Mouse (Mus musculus) ES-Bruce4 (cell line): ENCODE results near the gene Srsf3. TPM values are rescaled to one million over a fixed set of nuclear protein-coding genes. Genes with fewer than 3 reads are reported as not detected.

Source experiments
- H3K27ac ChIP-seq: 2 replicates; pipeline ENCODE4 v1.5.1; 2012; ENCODE audit warnings: low read length, inconsistent platforms; ENCODE audit not compliant: insufficient read depth
- H3K27me3 ChIP-seq: 2 replicates; pipeline ENCODE4 v1.6.1; 2012; ENCODE audit warnings: mild to moderate bottlenecking, low read length, inconsistent platforms; ENCODE audit not compliant: control insufficient read depth, poor library complexity, insufficient read depth, severe bottlenecking
- H3K36me3 ChIP-seq: 2 replicates; pipeline ENCODE4 v1.6.1; 2012; ENCODE audit warnings: inconsistent platforms, mild to moderate bottlenecking, low read length, moderate library complexity; ENCODE audit not compliant: control insufficient read depth, poor library complexity, insufficient read depth, severe bottlenecking
- H3K4me1 ChIP-seq: one replicate; pipeline ENCODE4 v1.8.1; 2011; ENCODE audit warnings: low read length; ENCODE audit not compliant: control insufficient read depth, insufficient read depth
- H3K4me3 ChIP-seq: 2 replicates; pipeline ENCODE4 v1.5.1; 2011; ENCODE audit warnings: low read depth, mild to moderate bottlenecking, low read length
- H3K9ac ChIP-seq: 2 replicates; pipeline ENCODE4 v1.6.1; 2012; ENCODE audit warnings: low read depth, mild to moderate bottlenecking, inconsistent platforms; ENCODE audit not compliant: poor library complexity, severe bottlenecking
- H3K9me3 ChIP-seq: replicated peaks from 2 replicates; pipeline ENCODE4 v1.6.1; 2012; ENCODE audit warnings: mild to moderate bottlenecking, low read length, inconsistent platforms; ENCODE audit not compliant: control insufficient read depth, poor library complexity, insufficient read depth, severe bottlenecking
- CTCF ChIP-seq: IDR thresholded peaks from one replicate; pipeline ENCODE4 v1.8.1; 2011; ENCODE audit warnings: low read depth, low read length
- EP300 ChIP-seq: IDR thresholded peaks from 2 replicates; pipeline ENCODE4 v1.6.1; 2011; ENCODE audit warnings: low read depth, low read length; ENCODE audit not compliant: insufficient read depth
- POLR2A ChIP-seq: IDR thresholded peaks from one replicate; pipeline ENCODE4 v1.8.1; 2011; ENCODE audit warnings: low read length; ENCODE audit not compliant: insufficient read depth
- polyA plus RNA-seq: library from polyadenylated mRNA; stranded (reverse); fragments of >200 nt; gene quantifications from 2 replicates; pipeline ENCODE4 v1.2.4, GENCODE M21; 2011; ENCODE audit warnings: low read depth; ENCODE audit not compliant: missing spikeins, insufficient read depth, insufficient read length

Gene Srsf3
- polyA plus RNA-seq, 1 experiment = 557 TPM

GRCm38 (mm10) chr17:29022230-29022819 is 10.1 kb upstream of the Srsf3 start:
- no peaks in the 10 kb centered on the region for H3K27me3 ChIP-seq
- H3K9ac ChIP-seq = peak overlapping the region; percentile 60
- H3K4me3 ChIP-seq = peak overlapping the region; percentile 25
- no peaks in the 10 kb centered on the region for H3K9me3 ChIP-seq
- no peaks in the 10 kb centered on the region for H3K36me3 ChIP-seq
- peaks cover 5% of the 10 kb centered on the region for H3K4me1 ChIP-seq
- TF ChIP-seq EP300 (0 out of 2 replicates have a peak, but pooled peaks have one; percentile 24), POLR2A (no peak), CTCF (peak; percentile 58)
- peak overlapping the region; percentile 20; the same call in 1 of the 2 replicates for H3K27ac ChIP-seq

DNA sequence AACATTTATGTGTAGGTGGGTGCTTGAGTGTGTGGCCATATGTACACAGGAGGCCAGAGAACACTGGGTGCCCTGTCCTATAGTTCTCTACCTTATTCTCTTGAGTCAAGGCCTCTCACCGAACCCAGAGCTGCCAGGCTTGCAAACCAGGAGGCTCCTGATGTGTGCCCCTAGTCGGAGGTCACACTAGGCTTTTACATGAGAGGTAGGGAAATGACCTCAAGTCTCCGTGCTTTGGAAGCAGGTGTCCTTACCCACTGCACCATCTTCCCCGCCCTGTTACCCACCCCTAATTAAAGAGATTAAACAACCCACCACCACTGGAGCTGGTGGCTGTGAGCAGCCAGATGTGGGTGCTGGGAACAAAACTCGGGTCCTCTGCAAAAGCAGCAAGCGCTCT is 9.1 kb upstream of the Srsf3 start:
- H3K27ac ChIP-seq = no peak overlapping the region; the same call in 1 of the 2 replicates
- H3K4me1 ChIP-seq = peaks cover 5% of the 10 kb centered on the region
- no peak overlapping the region for H3K4me3 ChIP-seq
- H3K9me3 ChIP-seq = no peaks in the 10 kb centered on the region
- H3K36me3 ChIP-seq = no peaks in the 10 kb centered on the region
- no peak for TF ChIP-seq CTCF
- no peak for TF ChIP-seq EP300
- no peak for TF ChIP-seq POLR2A
- H3K9ac ChIP-seq = no peak overlapping the region
- H3K27me3 ChIP-seq = no peaks in the 10 kb centered on the region

- Histone ChIP-seq H3K27me3 (no peaks in the 10 kb centered on the region), H3K9ac (no peak overlapping the region), H3K27ac (peak overlapping the region; percentile 91), H3K4me1 (peaks cover 5% of the 10 kb centered on the region), H3K9me3 (no peaks in the 10 kb centered on the region), H3K36me3 (no peaks in the 10 kb centered on the region), H3K4me3 (peak overlapping the region; percentile 18)
- TF ChIP-seq POLR2A = no peak
- TF ChIP-seq EP300 = no peak
- no peak for TF ChIP-seq CTCF
Observed at GRCm38 (mm10) chr17:29024047-29024892, 8.2 kb upstream of the Srsf3 start.

- no peaks in the 10 kb centered on the region for H3K9me3 ChIP-seq
- peak overlapping the region; percentile 91 for H3K27ac ChIP-seq
- no peaks in the 10 kb centered on the region for H3K27me3 ChIP-seq
- peak overlapping the region; percentile 39 for H3K9ac ChIP-seq
- peak overlapping the region; percentile 26; the same call in 1 of the 2 replicates for H3K4me3 ChIP-seq
- no peaks in the 10 kb centered on the region for H3K36me3 ChIP-seq
- TF ChIP-seq EP300 = no peak
- TF ChIP-seq POLR2A = peak; percentile 19
- peaks cover 5% of the 10 kb centered on the region for H3K4me1 ChIP-seq
Observed at GRCm38 (mm10) chr17:29024896-29025565, 7.4 kb upstream of the Srsf3 start.

- H3K27me3 ChIP-seq = no peaks in the 10 kb centered on the region
- no peaks in the 10 kb centered on the region for H3K36me3 ChIP-seq
- no peak overlapping the region for H3K4me3 ChIP-seq
- peaks cover 6% of the 10 kb centered on the region for H3K4me1 ChIP-seq
- TF ChIP-seq CTCF = no peak
- TF ChIP-seq EP300 = 0 out of 2 replicates have a peak, but pooled peaks have one; percentile 46
- no peak overlapping the region for H3K9ac ChIP-seq
- H3K9me3 ChIP-seq = no peaks in the 10 kb centered on the region
- H3K27ac ChIP-seq = peak overlapping the region; percentile 91
Observed at GRCm38 (mm10) chr17:29026652-29027356, 5.6 kb upstream of the Srsf3 start.
